8 mouse cellular contexts compared by ENCODE assay signal in genomic region chr8:70489576-70489975, GRCm38 (mm10). TPM values are rescaled to one million over a fixed set of nuclear protein-coding genes. Genes with fewer than 3 reads are reported as not detected.
A peak's percentile ranks its signal among the peaks of the same experiment; 100 is the strongest.
DNase-seq lines count a peak whose midpoint lies in the region; ATAC-seq and TF ChIP-seq lines count a peak whose summit lies in the region.

No protein-coding gene starts in this region.

- peak overlapping the region; percentile 26 for H3K4me3 ChIP-seq in kidney, postnatal 0 days (replicated peaks; ENCODE audit: low read depth, low read length)
- H3K4me3 ChIP-seq in embryonic facial prominence, embryonic 11.5 days (ENCODE audit: low read depth, low read length), result peak overlapping the region; percentile 20
- 0 out of 2 replicates have a peak overlapping the region, but pooled peaks have one; percentile 13 for H3K4me3 ChIP-seq in hindbrain, embryonic 16.5 days (ENCODE audit: low read length)
- H3K4me3 ChIP-seq in midbrain, embryonic 13.5 days (replicated peaks), result peak overlapping the region; percentile 7

- DNase-seq in kidney, postnatal 0 days (ENCODE audit: low spot score), result no peak
- DNase-seq in kidney, adult 8-10 months, result no peak
- DNase-seq in embryonic facial prominence, embryonic 11.5 days (ENCODE audit: low spot score), result peak; percentile 59
- no peak for DNase-seq in right cerebral cortex, adult 2 months (ENCODE audit: low spot score in 2 of 2)
- no peak for DNase-seq in gastrocnemius, adult 18-20 months (ENCODE audit: low spot score)
- DNase-seq in right cerebral cortex, postnatal 4 days, result no peak

- no peak overlapping the region for H3K27ac ChIP-seq in kidney, postnatal 0 days
- peak overlapping the region; percentile 29; the same call in 1 of the 2 replicates for H3K27ac ChIP-seq in embryonic facial prominence, embryonic 11.5 days (replicated peaks; ENCODE audit: low read depth, low read length)
- H3K27ac ChIP-seq in hindbrain, embryonic 16.5 days (ENCODE audit: low read depth, low read length), result no peak overlapping the region
- no peak overlapping the region for H3K27ac ChIP-seq in midbrain, embryonic 13.5 days

- H3K4me1 ChIP-seq in kidney, postnatal 0 days (replicated peaks; ENCODE audit: insufficient read depth, low read length), result peaks cover 32% of the 10 kb centered on the region
- peaks cover 15% of the 10 kb centered on the region for H3K4me1 ChIP-seq in embryonic facial prominence, embryonic 11.5 days (ENCODE audit: control insufficient read depth, insufficient read depth, low read length)
- H3K4me1 ChIP-seq in hindbrain, embryonic 16.5 days (ENCODE audit: control insufficient read depth, insufficient read depth, low read depth, low read length), result peaks cover 43% of the 10 kb centered on the region
- peaks cover 57% of the 10 kb centered on the region for H3K4me1 ChIP-seq in midbrain, embryonic 13.5 days (replicated peaks)

- peaks cover 80% of the 10 kb centered on the region for H3K27me3 ChIP-seq in kidney, postnatal 0 days (ENCODE audit: insufficient read depth, low read length)
- peaks cover 45% of the 10 kb centered on the region for H3K27me3 ChIP-seq in embryonic facial prominence, embryonic 11.5 days (ENCODE audit: control insufficient read depth, insufficient read depth, low read length)
- H3K27me3 ChIP-seq in hindbrain, embryonic 16.5 days (replicated peaks; ENCODE audit: control insufficient read depth, insufficient read depth, low read length), result peaks cover 58% of the 10 kb centered on the region
- H3K27me3 ChIP-seq in midbrain, embryonic 13.5 days, result peaks cover 98% of the 10 kb centered on the region

- no peak overlapping the region for H3K9ac ChIP-seq in kidney, postnatal 0 days (ENCODE audit: low read depth, low read length)
- 0 out of 2 replicates have a peak overlapping the region, but pooled peaks have one; percentile 18 for H3K9ac ChIP-seq in embryonic facial prominence, embryonic 11.5 days (replicated peaks; ENCODE audit: low read length)
- H3K9ac ChIP-seq in hindbrain, embryonic 16.5 days (ENCODE audit: low read depth, low read length), result peak overlapping the region; percentile 36; the same call in 1 of the 2 replicates
- 0 out of 2 replicates have a peak overlapping the region, but pooled peaks have one; percentile 28 for H3K9ac ChIP-seq in midbrain, embryonic 13.5 days (replicated peaks)

- no peak for ATAC-seq in kidney, postnatal 0 days (replicated peaks; ENCODE audit: low FRiP score, low read depth)
- ATAC-seq in embryonic facial prominence, embryonic 11.5 days (replicated peaks; ENCODE audit: insufficient number of reproducible peaks, low FRiP score, low TSS enrichment, low read depth), result no peak
- ATAC-seq in hindbrain, embryonic 16.5 days, result no peak
- no peak for ATAC-seq in midbrain, embryonic 13.5 days

- peak overlapping the region; percentile 61 for H3K4me2 ChIP-seq in kidney, postnatal 0 days (ENCODE audit: low read length)
- H3K4me2 ChIP-seq in embryonic facial prominence, embryonic 11.5 days (ENCODE audit: low read depth, low read length), result peak overlapping the region; percentile 60
- no peak overlapping the region; the same call in 1 of the 2 replicates for H3K4me2 ChIP-seq in hindbrain, embryonic 16.5 days (ENCODE audit: low read length)
- peak overlapping the region; percentile 33 for H3K4me2 ChIP-seq in midbrain, embryonic 13.5 days (replicated peaks)

- WGBS in kidney, postnatal 0 days, result under 1% methylated on average over 23 of the region's 41 CpGs
- 0% methylated on average over 29 of the region's 41 CpGs for WGBS in embryonic facial prominence, embryonic 11.5 days
- under 1% methylated on average over 27 of the region's 41 CpGs for WGBS in hindbrain, embryonic 16.5 days
- WGBS in midbrain, embryonic 13.5 days, result under 1% methylated on average over 28 of the region's 41 CpGs

- no peak for TF ChIP-seq CTCF in kidney, postnatal 0 days (IDR thresholded peaks at IDR 0.05; ENCODE audit: low read depth)

- H3K36me3 ChIP-seq in kidney, postnatal 0 days (ENCODE audit: insufficient read depth, low read length), result no peaks in the 10 kb centered on the region
- no peaks in the 10 kb centered on the region for H3K36me3 ChIP-seq in embryonic facial prominence, embryonic 11.5 days (replicated peaks; ENCODE audit: control insufficient read depth, insufficient read depth, low read depth, low read length)
- H3K36me3 ChIP-seq in hindbrain, embryonic 16.5 days (ENCODE audit: control insufficient read depth, insufficient read depth, low read length), result no peaks in the 10 kb centered on the region
- H3K36me3 ChIP-seq in midbrain, embryonic 13.5 days, result peaks cover 4% of the 10 kb centered on the region; the same call in 1 of the 2 replicates

- no peaks in the 10 kb centered on the region for H3K9me3 ChIP-seq in kidney, postnatal 0 days (replicated peaks; ENCODE audit: low read length)
- H3K9me3 ChIP-seq in embryonic facial prominence, embryonic 11.5 days (replicated peaks; ENCODE audit: control insufficient read depth, low read length), result no peaks in the 10 kb centered on the region
- no peaks in the 10 kb centered on the region for H3K9me3 ChIP-seq in hindbrain, embryonic 16.5 days (ENCODE audit: control insufficient read depth, low read length)
- H3K9me3 ChIP-seq in midbrain, embryonic 13.5 days, result no peaks in the 10 kb centered on the region

RNA-seq across cellular contexts. Expression of gene Tmem59l, which starts 2.4 kb away (rescaled TPM):
- polyA plus RNA-seq in kidney, postnatal 0 days (2015; fragmentation: Nextera tagmentation; extraction: Ambion mirVana), result 3.0 and 3.5 TPM in 2 replicates
- 25.4 and 25.7 TPM in 2 replicates for polyA plus RNA-seq in embryonic facial prominence, embryonic 11.5 days (2014; fragmentation: Nextera tagmentation; extraction: Ambion mirVana)
- 164 and 190 TPM in 2 replicates for polyA plus RNA-seq in hindbrain, embryonic 16.5 days (2015; fragmentation: Nextera tagmentation; extraction: Ambion mirVana)
- 60.6 and 61.5 TPM in 2 replicates for polyA plus RNA-seq in midbrain, embryonic 13.5 days (2015; fragmentation: Nextera tagmentation; extraction: Ambion mirVana)
- total RNA-seq in gastrocnemius, adult 18-20 months (2021), result not detected

RNA-seq across cellular contexts. Expression of gene Crlf1, which starts 3.4 kb away (rescaled TPM):
- polyA plus RNA-seq in kidney, postnatal 0 days (2015; fragmentation: Nextera tagmentation; extraction: Ambion mirVana), result 31.3 and 33.7 TPM in 2 replicates
- 63.8 and 64.7 TPM in 2 replicates for polyA plus RNA-seq in embryonic facial prominence, embryonic 11.5 days (2014; fragmentation: Nextera tagmentation; extraction: Ambion mirVana)
- polyA plus RNA-seq in hindbrain, embryonic 16.5 days (2015; fragmentation: Nextera tagmentation; extraction: Ambion mirVana), result 9.3 and 15.5 TPM in 2 replicates
- 0.97 and 1.1 TPM in 2 replicates for polyA plus RNA-seq in midbrain, embryonic 13.5 days (2015; fragmentation: Nextera tagmentation; extraction: Ambion mirVana)
- total RNA-seq in gastrocnemius, adult 18-20 months (2021), result 1 to 10 TPM; 2.8 to 2.9 TPM

RNA-seq across cellular contexts. Expression of gene Klhl26, which starts 12.8 kb away (rescaled TPM):
- 19.1 and 19.5 TPM in 2 replicates for polyA plus RNA-seq in kidney, postnatal 0 days (2015; fragmentation: Nextera tagmentation; extraction: Ambion mirVana)
- polyA plus RNA-seq in embryonic facial prominence, embryonic 11.5 days (2014; fragmentation: Nextera tagmentation; extraction: Ambion mirVana), result 15.4 and 17.9 TPM in 2 replicates
- polyA plus RNA-seq in hindbrain, embryonic 16.5 days (2015; fragmentation: Nextera tagmentation; extraction: Ambion mirVana), result 36.1 and 37.5 TPM in 2 replicates
- 19.3 and 22.2 TPM in 2 replicates for polyA plus RNA-seq in midbrain, embryonic 13.5 days (2015; fragmentation: Nextera tagmentation; extraction: Ambion mirVana)
- 1 to 10 TPM; 7.7 to 8.3 TPM for total RNA-seq in gastrocnemius, adult 18-20 months (2021)

RNA-seq across cellular contexts. Expression of gene Rex1bd, which starts 17.0 kb away (rescaled TPM):
- 140 TPM in 2 replicates for polyA plus RNA-seq in kidney, postnatal 0 days (2015; fragmentation: Nextera tagmentation; extraction: Ambion mirVana)
- 126 and 140 TPM in 2 replicates for polyA plus RNA-seq in embryonic facial prominence, embryonic 11.5 days (2014; fragmentation: Nextera tagmentation; extraction: Ambion mirVana)
- 173 and 192 TPM in 2 replicates for polyA plus RNA-seq in hindbrain, embryonic 16.5 days (2015; fragmentation: Nextera tagmentation; extraction: Ambion mirVana)
- polyA plus RNA-seq in midbrain, embryonic 13.5 days (2015; fragmentation: Nextera tagmentation; extraction: Ambion mirVana), result 152 and 155 TPM in 2 replicates
- total RNA-seq in gastrocnemius, adult 18-20 months (2021), result 100 to 1,000 TPM; 170 TPM

RNA-seq across cellular contexts. Expression of gene Uba52, which starts 21.0 kb away (rescaled TPM):
- 1,111 and 1,265 TPM in 2 replicates for polyA plus RNA-seq in kidney, postnatal 0 days (2015; fragmentation: Nextera tagmentation; extraction: Ambion mirVana)
- 783 and 884 TPM in 2 replicates for polyA plus RNA-seq in embryonic facial prominence, embryonic 11.5 days (2014; fragmentation: Nextera tagmentation; extraction: Ambion mirVana)
- polyA plus RNA-seq in hindbrain, embryonic 16.5 days (2015; fragmentation: Nextera tagmentation; extraction: Ambion mirVana), result 576 and 598 TPM in 2 replicates
- 680 and 755 TPM in 2 replicates for polyA plus RNA-seq in midbrain, embryonic 13.5 days (2015; fragmentation: Nextera tagmentation; extraction: Ambion mirVana)
- total RNA-seq in gastrocnemius, adult 18-20 months (2021), result 100 to 1,000 TPM; 841 to 913 TPM
